Mouse (Mus musculus) liver, adult 2 months (tissue): Measurements from ENCODE around the gene Acsl3. TPM values are rescaled to one million over a fixed set of nuclear protein-coding genes. Genes with fewer than 3 reads are reported as not detected.

Experiments used
- DNase-seq: peaks from one replicate; pipeline ENCODE4 v3.0.0-alpha.2; 2011; ENCODE audit warnings: low read depth, low spot score; ENCODE audit errors: extremely low read depth
- H3K27ac ChIP-seq: fragments of 200-500 bp; replicated peaks from 2 replicates; pipeline ENCODE4 v1.5.1; 2012; ENCODE audit warnings: low read depth, mild to moderate bottlenecking, control low read depth, inconsistent platforms, low read length; ENCODE audit not compliant: insufficient read depth
- H3K27me3 ChIP-seq: fragments of 200-500 bp; 2 replicates; pipeline ENCODE4 v1.6.1; 2012; ENCODE audit warnings: mild to moderate bottlenecking, moderate library complexity, low read length, inconsistent platforms; ENCODE audit not compliant: control insufficient read depth, insufficient read depth
- H3K36me3 ChIP-seq: fragments of 200-500 bp; 2 replicates; pipeline ENCODE4 v1.6.1; 2012; ENCODE audit warnings: low read length, inconsistent platforms; ENCODE audit not compliant: control insufficient read depth, insufficient read depth
- H3K4me1 ChIP-seq: fragments of 200-500 bp; 2 replicates; pipeline ENCODE4 v1.6.1; 2011; ENCODE audit warnings: low read length; ENCODE audit not compliant: control insufficient read depth, insufficient read depth
- H3K4me3 ChIP-seq: fragments of 200-500 bp; 2 replicates; pipeline ENCODE4 v1.5.1; 2011; ENCODE audit warnings: low read depth, mild to moderate bottlenecking, control low read depth, low read length, moderate library complexity; ENCODE audit not compliant: insufficient read depth
- H3K79me2 ChIP-seq: fragments of 200-500 bp; 2 replicates; pipeline ENCODE4 v1.6.1; 2012; ENCODE audit warnings: inconsistent platforms, mild to moderate bottlenecking, low read length, moderate library complexity; ENCODE audit not compliant: control insufficient read depth, insufficient read depth
- H3K9ac ChIP-seq: fragments of 200-500 bp; 2 replicates; pipeline ENCODE4 v1.6.1; 2012; ENCODE audit warnings: low read depth, mild to moderate bottlenecking, control low read depth, inconsistent platforms, low read length
- CTCF ChIP-seq: fragments of 200-500 bp; IDR thresholded peaks from 2 replicates; pipeline ENCODE4 v1.5.1; 2011; ENCODE audit warnings: low read depth, low read length, control low read depth
- POLR2A ChIP-seq: fragments of 200-500 bp; IDR thresholded peaks from 2 replicates; pipeline ENCODE4 v1.6.1; 2011; ENCODE audit warnings: low read length, control low read depth; ENCODE audit not compliant: insufficient read depth; ENCODE audit errors: extremely low read depth
- WGBS: fragments of 180-500 bp; shearing (Covaris S2); methylation state at CpG from one replicate; pipeline ENCODE4 v1.1.7; 2018; 5-methylcytosine and 5-hydroxymethylcytosine counted together
- polyA plus RNA-seq: library from polyadenylated mRNA; depleted of rRNA; stranded (reverse); fragments of >200 nt; gene quantifications from 2 replicates; pipeline ENCODE4 v1.2.3, GENCODE M21; 2012
- total RNA-seq: library from RNA; depleted of rRNA; stranded (reverse); fragments of >200 nt; gene quantifications from 2 replicates; pipeline ENCODE4 v1.2.3, GENCODE M21; 2014

Acsl3 gene
- total and polyA plus RNA-seq, 2 experiments: 5.3 to 39.0 TPM

- 48% methylated on average over 6 of the region's 6 CpGs for WGBS
- Histone ChIP-seq H3K9ac (no peak overlapping the region), H3K36me3 (no peaks in the 10 kb centered on the region), H3K4me1 (no peaks in the 10 kb centered on the region), H3K27ac (no peak overlapping the region), H3K79me2 (no peaks in the 10 kb centered on the region), H3K4me3 (no peak overlapping the region), H3K27me3 (no peaks in the 10 kb centered on the region)
- no peak for TF ChIP-seq POLR2A
- no peak for TF ChIP-seq CTCF
- DNase-seq: no peak
Observed at GRCm38 (mm10) chr1:78725617-78726223, 68.1 kb downstream of the Acsl3 start.

GRCm38 (mm10) chr1:78730114-78730720, 72.6 kb downstream of the Acsl3 start:
- Histone ChIP-seq H3K27ac (no peak overlapping the region), H3K9ac (no peak overlapping the region), H3K79me2 (no peaks in the 10 kb centered on the region), H3K4me1 (no peaks in the 10 kb centered on the region), H3K36me3 (no peaks in the 10 kb centered on the region), H3K4me3 (no peak overlapping the region), H3K27me3 (no peaks in the 10 kb centered on the region)
- no peak for TF ChIP-seq POLR2A
- no peak for TF ChIP-seq CTCF
- DNase-seq: no peak
- WGBS: 79% methylated on average over 9 of the region's 9 CpGs

- no peaks in the 10 kb centered on the region for H3K79me2 ChIP-seq
- H3K4me1 ChIP-seq: no peaks in the 10 kb centered on the region
- H3K36me3 ChIP-seq: no peaks in the 10 kb centered on the region
- no peak overlapping the region for H3K27ac ChIP-seq
- no peak for TF ChIP-seq POLR2A
- no peak for TF ChIP-seq CTCF
- WGBS: 85% methylated on average over 9 of the region's 9 CpGs
- H3K9ac ChIP-seq: no peak overlapping the region
- H3K27me3 ChIP-seq: no peaks in the 10 kb centered on the region
- no peak for DNase-seq
- H3K4me3 ChIP-seq: no peak overlapping the region
Observed at GRCm38 (mm10) chr1:78732290-78732689, 74.7 kb downstream of the Acsl3 start.

GRCm38 (mm10) chr1:78734261-78735000, 76.8 kb downstream of the Acsl3 start:
- H3K4me3 ChIP-seq: no peak overlapping the region
- no peaks in the 10 kb centered on the region for H3K27me3 ChIP-seq
- H3K4me1 ChIP-seq: no peaks in the 10 kb centered on the region
- no peak for DNase-seq
- no peak overlapping the region for H3K9ac ChIP-seq
- WGBS: 73% methylated on average over 17 of the region's 17 CpGs
- H3K36me3 ChIP-seq: no peaks in the 10 kb centered on the region
- H3K79me2 ChIP-seq: no peaks in the 10 kb centered on the region
- TF ChIP-seq POLR2A (no peak), CTCF (no peak)
- H3K27ac ChIP-seq: no peak overlapping the region

GRCm38 (mm10) chr1:78737646-78738045, 80.0 kb downstream of the Acsl3 start:
- WGBS: 79% methylated on average over 5 of the region's 5 CpGs
- H3K9ac ChIP-seq: no peak overlapping the region
- DNase-seq: no peak
- no peak overlapping the region for H3K27ac ChIP-seq
- H3K4me1 ChIP-seq: no peaks in the 10 kb centered on the region
- no peak for TF ChIP-seq CTCF
- no peak for TF ChIP-seq POLR2A
- H3K36me3 ChIP-seq: no peaks in the 10 kb centered on the region
- H3K79me2 ChIP-seq: no peaks in the 10 kb centered on the region
- H3K4me3 ChIP-seq: no peak overlapping the region
- H3K27me3 ChIP-seq: no peaks in the 10 kb centered on the region
